27 mouse cellular contexts compared by ENCODE assay signal in the genomic region with DNA sequence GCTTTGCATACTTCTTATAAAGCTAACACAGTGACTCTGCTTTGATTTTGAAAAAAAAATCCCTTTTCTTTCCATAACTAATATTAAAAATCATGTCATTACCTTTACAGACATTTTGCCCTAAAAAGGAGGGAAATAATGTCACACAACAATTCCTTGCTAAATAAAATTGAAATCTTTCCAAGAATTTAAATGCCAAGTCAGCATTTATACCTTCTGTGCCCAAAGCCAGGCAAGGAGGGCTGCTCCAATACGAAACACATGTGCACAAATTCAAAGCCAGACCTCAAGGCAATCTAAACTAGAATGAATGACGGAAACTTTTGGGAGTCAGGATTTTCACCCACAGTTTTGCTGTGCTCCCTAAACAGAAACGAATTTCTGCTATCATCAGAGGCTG.
DNase-seq lines count a peak whose midpoint lies in the region; ATAC-seq and TF ChIP-seq lines count a peak whose summit lies in the region.
"Had no signal": no experiment of that assay in that cellular context is flagged by ENCODE, and none has a peak within 500 bp of the region (broad histone marks: within the 10 kb centered on the region; RNA-seq: fewer than 3 reads in every experiment).

No protein-coding gene starts in this region.

- H3K79me2 ChIP-seq in CH12.LX (replicated peaks; ENCODE audit: control insufficient read depth, extremely low read depth, insufficient read depth, poor library complexity, severe bottlenecking) = no peaks in the 10 kb centered on the region
- no peaks in the 10 kb centered on the region for H3K79me2 ChIP-seq in MEL (ENCODE audit: control insufficient read depth, insufficient read depth, low read length, poor library complexity)

- dilution Hi-C loops in CH12.LX (cut with MboI; ENCODE audit: extremely low pct_ligation_motif_present, extremely low pct_unique_long_range_greater_than_20kb, low sequenced_read_pairs) = no loop called here

- TF ChIP-seq POLR2A in CH12.LX (IDR thresholded peaks at IDR 0.05; ENCODE audit: low read depth, low read length) = no peak
- no peak for TF ChIP-seq POLR2A in MEL (IDR thresholded peaks at IDR 0.05; ENCODE audit: control insufficient read depth in 1 of 2, insufficient read depth in 1 of 2, low read depth in 1 of 2, low read length in 2 of 2, poor library complexity in 1 of 2)

- H3K4me3 ChIP-seq in embryonic facial prominence, embryonic 11.5 days (ENCODE audit: low read depth, low read length) = no peak overlapping the region
- H3K4me3 ChIP-seq in embryonic facial prominence, embryonic 10.5 days = no peak overlapping the region
- no peak overlapping the region for H3K4me3 ChIP-seq in CH12.LX (replicated peaks in 1 of 3; ENCODE audit: low read depth in 2 of 3, low read length in 2 of 3, poor library complexity in 1 of 3)
- no peak overlapping the region for H3K4me3 ChIP-seq in MEL (ENCODE audit: control insufficient read depth in 1 of 2, insufficient read depth in 1 of 2, low read depth in 2 of 2, low read length in 2 of 2)
- no peak overlapping the region for H3K4me3 ChIP-seq in embryonic facial prominence, embryonic 14.5 days (ENCODE audit: low read depth, low read length)
- H3K4me3 ChIP-seq: embryonic facial prominence, embryonic 15.5 days; erythroblast, embryonic 14.5 days; forebrain, embryonic 10.5 days; forebrain, embryonic 12.5 days had no signal

- H3K9me3 ChIP-seq in embryonic facial prominence, embryonic 11.5 days (replicated peaks; ENCODE audit: control insufficient read depth, low read length) = no peaks in the 10 kb centered on the region
- no peaks in the 10 kb centered on the region for H3K9me3 ChIP-seq in embryonic facial prominence, embryonic 10.5 days
- H3K9me3 ChIP-seq in CH12.LX (replicated peaks; ENCODE audit: low read length) = peaks cover 48% of the 10 kb centered on the region
- no peaks in the 10 kb centered on the region for H3K9me3 ChIP-seq in MEL (replicated peaks; ENCODE audit: insufficient read depth, low read length)
- no peaks in the 10 kb centered on the region for H3K9me3 ChIP-seq in embryonic facial prominence, embryonic 14.5 days (ENCODE audit: control insufficient read depth, low read length)
- H3K9me3 ChIP-seq: embryonic facial prominence, embryonic 15.5 days; forebrain, embryonic 10.5 days; forebrain, embryonic 12.5 days; G1E had no signal

- no peaks in the 10 kb centered on the region for H3K36me3 ChIP-seq in embryonic facial prominence, embryonic 11.5 days (replicated peaks; ENCODE audit: control insufficient read depth, insufficient read depth, low read depth, low read length)
- no peaks in the 10 kb centered on the region for H3K36me3 ChIP-seq in embryonic facial prominence, embryonic 10.5 days (replicated peaks)
- H3K36me3 ChIP-seq in CH12.LX (replicated peaks in 1 of 2; ENCODE audit: control insufficient read depth in 1 of 2, insufficient read depth in 1 of 2, low read length in 1 of 2) = no peaks in the 10 kb centered on the region
- no peaks in the 10 kb centered on the region for H3K36me3 ChIP-seq in MEL (ENCODE audit: control insufficient read depth in 1 of 2, insufficient read depth in 2 of 2, low read length in 2 of 2)
- H3K36me3 ChIP-seq in embryonic facial prominence, embryonic 14.5 days (ENCODE audit: control insufficient read depth, insufficient read depth, low read length) = no peaks in the 10 kb centered on the region
- H3K36me3 ChIP-seq: embryonic facial prominence, embryonic 15.5 days; forebrain, embryonic 10.5 days; forebrain, embryonic 12.5 days; G1E had no signal

- TF ChIP-seq CTCF in CH12.LX (conservative IDR thresholded peaks at IDR 0.05 in 1 of 2, IDR thresholded peaks at IDR 0.05 in 1 of 2; ENCODE audit: low read depth in 2 of 2, low read length in 2 of 2) (no peak), MEL (IDR thresholded peaks at IDR 0.05 in 2 of 3, conservative IDR thresholded peaks at IDR 0.05 in 1 of 3; ENCODE audit: control insufficient read depth in 1 of 3, insufficient read depth in 1 of 3, low read depth in 2 of 3, low read length in 3 of 3, poor library complexity in 1 of 3, severe bottlenecking in 1 of 3) (no peak)

- WGBS in embryonic facial prominence, embryonic 11.5 days = 56% methylated on average over 3 of the region's 3 CpGs
- 72% methylated on average over 3 of the region's 3 CpGs for WGBS in embryonic facial prominence, embryonic 10.5 days
- 46% methylated on average over 3 of the region's 3 CpGs for WGBS in embryonic facial prominence, embryonic 14.5 days

- no peak for ATAC-seq in embryonic facial prominence, embryonic 11.5 days (replicated peaks; ENCODE audit: insufficient number of reproducible peaks, low FRiP score, low TSS enrichment, low read depth)
- ATAC-seq in embryonic facial prominence, embryonic 14.5 days (ENCODE audit: low read depth) = no peak
- ATAC-seq: CD4-positive, CD25-positive, alpha-beta regulatory T cell, adult 4 months; forebrain, embryonic 14.5 days; forebrain, embryonic 16.5 days had no signal

- TF ChIP-seq RAD21 in CH12.LX (IDR thresholded peaks at IDR 0.05; ENCODE audit: low read depth, low read length) (no peak), MEL (IDR thresholded peaks at IDR 0.05; ENCODE audit: low read depth, low read length) (no peak)

- H3K4me2 ChIP-seq in embryonic facial prominence, embryonic 11.5 days (ENCODE audit: low read depth, low read length) = no peak overlapping the region
- no peak overlapping the region for H3K4me2 ChIP-seq in CH12.LX (ENCODE audit: insufficient read depth, low read depth, poor library complexity, severe bottlenecking)
- no peak overlapping the region for H3K4me2 ChIP-seq in embryonic facial prominence, embryonic 14.5 days (ENCODE audit: low read depth, low read length)
- H3K4me2 ChIP-seq: embryonic facial prominence, embryonic 15.5 days; forebrain, embryonic 12.5 days had no signal

- no peak overlapping the region for H3K27ac ChIP-seq in embryonic facial prominence, embryonic 11.5 days (replicated peaks; ENCODE audit: low read depth, low read length)
- H3K27ac ChIP-seq in embryonic facial prominence, embryonic 10.5 days (replicated peaks) = no peak overlapping the region
- H3K27ac ChIP-seq in CH12.LX (ENCODE audit: insufficient read depth, low read depth) = no peak overlapping the region
- H3K27ac ChIP-seq in MEL (ENCODE audit: control insufficient read depth, low read depth, low read length) = no peak overlapping the region
- H3K27ac ChIP-seq in embryonic facial prominence, embryonic 14.5 days (replicated peaks; ENCODE audit: low read depth, low read length) = peak overlapping the region; percentile 55; the same call in 1 of the 2 replicates
- H3K27ac ChIP-seq: embryonic facial prominence, embryonic 15.5 days; forebrain, embryonic 10.5 days; forebrain, embryonic 12.5 days had no signal

- in situ Hi-C loops in CH12.LX (cut with MboI; ENCODE audit: low pct_ligation_motif_present, low pct_unique_long_range_greater_than_20kb, low sequenced_read_pairs) = no loop called here

- intact Hi-C loops in left cerebral cortex, postnatal 14 days (cut with DNase I) = no loop called here

- peak; percentile 29 for DNase-seq in embryonic facial prominence, embryonic 11.5 days (ENCODE audit: low spot score)
- no peak for DNase-seq in embryonic facial prominence, embryonic 10.5 days (ENCODE audit: low spot score)
- DNase-seq in CH12.LX (ENCODE audit: extremely low read depth) = no peak
- DNase-seq in MEL (ENCODE audit: low read depth, low spot score) = no peak
- peak; percentile 35 for DNase-seq in embryonic facial prominence, embryonic 14.5 days (ENCODE audit: low spot score)
- no peak for DNase-seq in kidney, adult 8-10 months
- no peak for DNase-seq in left cerebral cortex, postnatal 14 days (ENCODE audit: low spot score in 2 of 2)
- no peak for DNase-seq in kidney, postnatal 14 days
- DNase-seq: adrenal gland, adult 2 months; adrenal gland, postnatal 10 days; adrenal gland, postnatal 25 days; B cell, adult 2 months; cerebellum, adult 11 months; cerebellum, adult 18-20 months; cerebellum, adult 8-10 months; cerebellum, adult 9-11 months; cerebellum, postnatal 14 days; cerebellum, postnatal 36 days; embryo, embryonic 11 days had no signal

- H3K4me1 ChIP-seq in embryonic facial prominence, embryonic 11.5 days (ENCODE audit: control insufficient read depth, insufficient read depth, low read length) = no peaks in the 10 kb centered on the region
- H3K4me1 ChIP-seq in embryonic facial prominence, embryonic 10.5 days = no peaks in the 10 kb centered on the region
- H3K4me1 ChIP-seq in CH12.LX (ENCODE audit: control insufficient read depth in 1 of 2, insufficient read depth in 2 of 2) (no peaks in the 10 kb centered on the region), MEL (ENCODE audit: control insufficient read depth in 1 of 2, insufficient read depth in 2 of 2, low read length in 2 of 2) (no peaks in the 10 kb centered on the region)
- peaks cover 4% of the 10 kb centered on the region; the same call in 1 of the 2 replicates for H3K4me1 ChIP-seq in embryonic facial prominence, embryonic 14.5 days (ENCODE audit: control insufficient read depth, insufficient read depth, low read length)
- H3K4me1 ChIP-seq: forebrain, embryonic 10.5 days; forebrain, embryonic 12.5 days had no signal

- H3K9ac ChIP-seq in embryonic facial prominence, embryonic 11.5 days (replicated peaks; ENCODE audit: low read length) = no peak overlapping the region
- H3K9ac ChIP-seq in CH12.LX (ENCODE audit: insufficient read depth, low read depth) (no peak overlapping the region), MEL (ENCODE audit: control insufficient read depth, low read depth, low read length, poor library complexity, severe bottlenecking) (no peak overlapping the region)
- H3K9ac ChIP-seq in embryonic facial prominence, embryonic 14.5 days (ENCODE audit: low read depth, low read length) = no peak overlapping the region
- H3K9ac ChIP-seq: embryonic facial prominence, embryonic 15.5 days; forebrain, embryonic 12.5 days had no signal

- no peak for TF ChIP-seq EP300 in CH12.LX (IDR thresholded peaks at IDR 0.05; ENCODE audit: low read length)
- TF ChIP-seq EP300 in MEL (IDR thresholded peaks at IDR 0.05; ENCODE audit: low read depth in 1 of 2, low read length in 2 of 2) = no peak

- H3K27me3 ChIP-seq in embryonic facial prominence, embryonic 11.5 days (ENCODE audit: control insufficient read depth, insufficient read depth, low read length) = no peaks in the 10 kb centered on the region
- H3K27me3 ChIP-seq in embryonic facial prominence, embryonic 10.5 days (replicated peaks; ENCODE audit: low read depth, poor library complexity, severe bottlenecking) = no peaks in the 10 kb centered on the region
- no peaks in the 10 kb centered on the region for H3K27me3 ChIP-seq in CH12.LX (replicated peaks)
- H3K27me3 ChIP-seq in MEL (ENCODE audit: control insufficient read depth in 1 of 2, insufficient read depth in 2 of 2, low read length in 2 of 2) = no peaks in the 10 kb centered on the region
- H3K27me3 ChIP-seq in embryonic facial prominence, embryonic 14.5 days (replicated peaks; ENCODE audit: control insufficient read depth, insufficient read depth, low read length) = no peaks in the 10 kb centered on the region
- H3K27me3 ChIP-seq: embryonic facial prominence, embryonic 15.5 days; forebrain, embryonic 12.5 days had no signal

TF ChIP-seq in CH12.LX, 34 proteins besides CTCF, POLR2A, EP300 and RAD21 (continues in another document):
- peak; percentile 78; the same call in 1 of the 2 replicates for TF ChIP-seq MAFK (IDR thresholded peaks at IDR 0.05; ENCODE audit: insufficient replicate concordance, low read length)

Comparison
In these comparisons a context has a peak if more than half of its experiments do, and no peak if none do; other contexts are left out.
1. DNase-seq: peak in embryonic facial prominence, embryonic 11.5 days (single experiment) and embryonic facial prominence, embryonic 14.5 days (single experiment); none in embryonic facial prominence, embryonic 10.5 days (single experiment), CH12.LX (single experiment), MEL (single experiment), kidney, adult 8-10 months (0 of 2), left cerebral cortex, postnatal 14 days (0 of 2) and kidney, postnatal 14 days (single experiment).